ENCODE assay signal across 8 mouse cellular contexts in genomic region chr9:110953550-110954461, GRCm38 (mm10). TPM values are rescaled to one million over a fixed set of nuclear protein-coding genes. Genes with fewer than 3 reads are reported as not detected.
A peak's percentile ranks its signal among the peaks of the same experiment; 100 is the strongest.
DNase-seq lines count a peak whose midpoint lies in the region; ATAC-seq and TF ChIP-seq lines count a peak whose summit lies in the region.

No protein-coding gene starts in this region.

- peak overlapping the region; percentile 48; the same call in 1 of the 2 replicates for H3K27ac ChIP-seq in forebrain, embryonic 14.5 days (ENCODE audit: low read depth, low read length)
- peak overlapping the region; percentile 86 for H3K27ac ChIP-seq in heart, postnatal 0 days (ENCODE audit: low read depth)
- H3K27ac ChIP-seq in liver, embryonic 13.5 days = no peak overlapping the region

- peaks cover 9% of the 10 kb centered on the region; the same call in 1 of the 2 replicates for H3K27me3 ChIP-seq in forebrain, embryonic 14.5 days (replicated peaks; ENCODE audit: control insufficient read depth, insufficient read depth, low read length)
- no peaks in the 10 kb centered on the region for H3K27me3 ChIP-seq in heart, postnatal 0 days (ENCODE audit: control insufficient read depth, insufficient read depth, low read length)
- H3K27me3 ChIP-seq in liver, embryonic 13.5 days = peaks cover 30% of the 10 kb centered on the region

- WGBS in forebrain, embryonic 14.5 days = under 1% methylated on average over 44 of the region's 44 CpGs
- WGBS in heart, postnatal 0 days = under 1% methylated on average over 44 of the region's 44 CpGs
- 3% methylated on average over 44 of the region's 44 CpGs for WGBS in liver, embryonic 13.5 days (ENCODE audit: insufficient replicate concordance)

- ATAC-seq in forebrain, embryonic 14.5 days = peak; percentile 90
- peak; percentile 62 for ATAC-seq in heart, postnatal 0 days (ENCODE audit: insufficient read depth, low read depth)
- ATAC-seq in liver, embryonic 13.5 days (ENCODE audit: low read depth) = peak; percentile 47

- no peaks in the 10 kb centered on the region for H3K4me1 ChIP-seq in forebrain, embryonic 14.5 days (ENCODE audit: control insufficient read depth, insufficient read depth, low read length)
- H3K4me1 ChIP-seq in heart, postnatal 0 days (ENCODE audit: control insufficient read depth, insufficient read depth) = peaks cover 16% of the 10 kb centered on the region
- H3K4me1 ChIP-seq in liver, embryonic 13.5 days (replicated peaks) = peaks cover 18% of the 10 kb centered on the region; the same call in 1 of the 2 replicates

- peak overlapping the region; percentile 90 for H3K4me2 ChIP-seq in forebrain, embryonic 14.5 days (ENCODE audit: low read length)
- peak overlapping the region; percentile 91 for H3K4me2 ChIP-seq in heart, postnatal 0 days (ENCODE audit: low read depth, low read length)
- H3K4me2 ChIP-seq in liver, embryonic 13.5 days = peak overlapping the region; percentile 74

- H3K9ac ChIP-seq in forebrain, embryonic 14.5 days (ENCODE audit: low read length) = peak overlapping the region; percentile 65
- H3K9ac ChIP-seq in heart, postnatal 0 days (replicated peaks; ENCODE audit: low read depth, low read length) = peak overlapping the region; percentile 41
- peak overlapping the region; percentile 54 for H3K9ac ChIP-seq in liver, embryonic 13.5 days

- TF ChIP-seq CTCF in heart, postnatal 0 days (IDR thresholded peaks at IDR 0.05; ENCODE audit: low read depth) = peak; percentile 79

- peak overlapping the region; percentile 43 for H3K4me3 ChIP-seq in forebrain, embryonic 14.5 days (ENCODE audit: low read depth, low read length)
- peak overlapping the region; percentile 53 for H3K4me3 ChIP-seq in heart, postnatal 0 days (ENCODE audit: low read depth, low read length)
- peak overlapping the region; percentile 57 for H3K4me3 ChIP-seq in liver, embryonic 13.5 days (replicated peaks)

- peak; percentile 88 for TF ChIP-seq EP300 in heart, postnatal 0 days (IDR thresholded peaks at IDR 0.05; ENCODE audit: low read depth)

- no peaks in the 10 kb centered on the region for H3K36me3 ChIP-seq in forebrain, embryonic 14.5 days (ENCODE audit: control insufficient read depth, insufficient read depth, low read length)
- H3K36me3 ChIP-seq in heart, postnatal 0 days (replicated peaks; ENCODE audit: control insufficient read depth, insufficient read depth, low read length) = peaks cover 4% of the 10 kb centered on the region
- H3K36me3 ChIP-seq in liver, embryonic 13.5 days = no peaks in the 10 kb centered on the region

- DNase-seq in 3T3-L1 (ENCODE audit: low read depth, low spot score) = peak; percentile 12
- DNase-seq in adrenal gland, postnatal 36 days = peak; percentile 80 to 86
- peak; percentile 86 for DNase-seq in forebrain, embryonic 14.5 days (ENCODE audit: low spot score)
- DNase-seq in heart, postnatal 0 days (ENCODE audit: low spot score) = peak; percentile 73
- peak; percentile 71 to 84 for DNase-seq in kidney, postnatal 25 days
- DNase-seq in liver, embryonic 13.5 days = peak; percentile 9
- DNase-seq in neural tube, embryonic 10.5 days (ENCODE audit: extremely low spot score, low spot score) = peak; percentile 63
- DNase-seq in telencephalon, adult 2 months (ENCODE audit: low read depth, low spot score) = peak; percentile 54

- H3K9me3 ChIP-seq in forebrain, embryonic 14.5 days (replicated peaks; ENCODE audit: control insufficient read depth, low read length) = no peaks in the 10 kb centered on the region
- H3K9me3 ChIP-seq in heart, postnatal 0 days (replicated peaks; ENCODE audit: control insufficient read depth, low read length) = no peaks in the 10 kb centered on the region
- H3K9me3 ChIP-seq in liver, embryonic 13.5 days (replicated peaks) = no peaks in the 10 kb centered on the region

RNA-seq across cellular contexts. Expression of gene Lrrc2, which starts 2.5 kb away (rescaled TPM):
- total RNA-seq in adrenal gland, postnatal 36 days (2021) = 10 to 100 TPM in 1 of 2 experiments, 1 to 10 TPM in 1; 7.9 to 11.1 TPM
- 0.33 and 0.37 TPM in 2 replicates for polyA plus RNA-seq in forebrain, embryonic 14.5 days (2014; fragmentation: Nextera tagmentation; extraction: Ambion mirVana)
- 7.1 and 11.4 TPM in 2 replicates for total RNA-seq in heart, postnatal 0 days (2014; rRNA removed; ENCODE audit: low replicate concordance)
- 14.6 and 21.0 TPM in 2 replicates for polyA plus RNA-seq in heart, postnatal 0 days (2015; fragmentation: Nextera tagmentation; extraction: Ambion mirVana)
- 0.29 and 0.49 TPM in 2 replicates for polyA plus RNA-seq in liver, embryonic 13.5 days (2015; fragmentation: Nextera tagmentation; extraction: Ambion mirVana)

RNA-seq across cellular contexts. Expression of gene Tdgf1, which starts 7.8 kb away (rescaled TPM):
- total RNA-seq in adrenal gland, postnatal 36 days (2021) = not detected
- polyA plus RNA-seq in forebrain, embryonic 14.5 days (2014; fragmentation: Nextera tagmentation; extraction: Ambion mirVana) = not detected in 2 replicates
- total RNA-seq in heart, postnatal 0 days (2014; rRNA removed; ENCODE audit: low replicate concordance) = not detected in 2 replicates
- polyA plus RNA-seq in heart, postnatal 0 days (2015; fragmentation: Nextera tagmentation; extraction: Ambion mirVana) = not detected in 2 replicates
- not detected in 2 replicates for polyA plus RNA-seq in liver, embryonic 13.5 days (2015; fragmentation: Nextera tagmentation; extraction: Ambion mirVana)

RNA-seq across cellular contexts. Expression of gene Rtp3, which starts 36.6 kb away (rescaled TPM):
- 1 to 10 TPM; 2.3 to 4.9 TPM for total RNA-seq in adrenal gland, postnatal 36 days (2021)
- polyA plus RNA-seq in forebrain, embryonic 14.5 days (2014; fragmentation: Nextera tagmentation; extraction: Ambion mirVana) = not detected in 2 replicates
- total RNA-seq in heart, postnatal 0 days (2014; rRNA removed; ENCODE audit: low replicate concordance) = 0.46 and 1.4 TPM in 2 replicates
- polyA plus RNA-seq in heart, postnatal 0 days (2015; fragmentation: Nextera tagmentation; extraction: Ambion mirVana) = 0.21 and 0.26 TPM in 2 replicates
- 7.1 and 12.1 TPM in 2 replicates for polyA plus RNA-seq in liver, embryonic 13.5 days (2015; fragmentation: Nextera tagmentation; extraction: Ambion mirVana)

RNA-seq across cellular contexts. Expression of gene Fam240a, which starts 37.1 kb away (rescaled TPM):
- not detected for total RNA-seq in adrenal gland, postnatal 36 days (2021)
- not detected in 2 replicates for polyA plus RNA-seq in forebrain, embryonic 14.5 days (2014; fragmentation: Nextera tagmentation; extraction: Ambion mirVana)
- not detected in 2 replicates for total RNA-seq in heart, postnatal 0 days (2014; rRNA removed; ENCODE audit: low replicate concordance)
- polyA plus RNA-seq in heart, postnatal 0 days (2015; fragmentation: Nextera tagmentation; extraction: Ambion mirVana) = not detected in 2 replicates
- polyA plus RNA-seq in liver, embryonic 13.5 days (2015; fragmentation: Nextera tagmentation; extraction: Ambion mirVana) = not detected in 2 replicates

Comparison
In these comparisons a context has a peak if more than half of its experiments do, and no peak if none do; other contexts are left out.
1. DNase-seq: peak in every context shown above with its lines; median percentile 86 in forebrain, embryonic 14.5 days; 83 in adrenal gland, postnatal 36 days; 78 in kidney, postnatal 25 days; 73 in heart, postnatal 0 days; 63 in neural tube, embryonic 10.5 days; 54 in telencephalon, adult 2 months; 12 in 3T3-L1; 9 in liver, embryonic 13.5 days.
2. RNA of gene Lrrc2, which starts 2.5 kb away (polyA plus RNA-seq): 14.6 to 21.0 TPM in heart, postnatal 0 days; 0.33 to 0.37 TPM in forebrain, embryonic 14.5 days and 0.29 to 0.49 TPM in liver, embryonic 13.5 days; every median in the first group is over 10 times any median in the second.
3. Peak in every context shown above with its lines, with median percentiles within 50 percentile points of each other: ATAC-seq, H3K4me2 ChIP-seq, H3K4me3 ChIP-seq and H3K9ac ChIP-seq.